Mouse (Mus musculus) heart, adult 2 months (tissue): ENCODE measurements around the gene Pfas. TPM values are rescaled to one million over a fixed set of nuclear protein-coding genes. Genes with fewer than 3 reads are reported as not detected.
A peak's percentile ranks its signal among the peaks of the same experiment; 100 is the strongest.

Source experiments
- DNase-seq, 2 experiments: peaks; one replicate each; pipeline ENCODE4 v3.0.0; 2021
- H3K27ac ChIP-seq: fragments of 200-600 bp; 2 replicates; pipeline ENCODE4 v1.8.1; 2022
- H3K27me3 ChIP-seq: fragments of 200-500 bp; 2 replicates; pipeline ENCODE4 v1.6.1; 2012; ENCODE audit warnings: mild to moderate bottlenecking, low read length, inconsistent platforms, mixed read lengths; ENCODE audit not compliant: control insufficient read depth, insufficient read depth
- H3K36me3 ChIP-seq: fragments of 200-500 bp; 2 replicates; pipeline ENCODE4 v1.6.1; 2012; ENCODE audit warnings: low read length, inconsistent platforms; ENCODE audit not compliant: control insufficient read depth, insufficient read depth
- H3K4me1 ChIP-seq: fragments of 200-500 bp; 2 replicates; pipeline ENCODE4 v1.6.1; 2011; ENCODE audit warnings: low read length; ENCODE audit not compliant: control insufficient read depth, insufficient read depth
- H3K4me3 ChIP-seq: fragments of 200-600 bp; 2 replicates; pipeline ENCODE4 v1.8.1; 2022
- H3K79me2 ChIP-seq: fragments of 200-500 bp; replicated peaks from 2 replicates; pipeline ENCODE4 v1.6.1; 2012; ENCODE audit warnings: mild to moderate bottlenecking, inconsistent platforms, low read length, moderate library complexity, mixed read lengths; ENCODE audit not compliant: control insufficient read depth, insufficient read depth
- H3K9ac ChIP-seq: fragments of 200-500 bp; 2 replicates; pipeline ENCODE4 v1.6.1; 2012; ENCODE audit warnings: low read depth, mild to moderate bottlenecking, control low read depth, inconsistent platforms, low read length, mixed read lengths
- CTCF ChIP-seq: fragments of 200-600 bp; IDR thresholded peaks from 2 replicates; pipeline ENCODE4 v1.8.1; 2022; ENCODE audit warnings: antibody characterized with exemption, mild to moderate bottlenecking, moderate library complexity
- EP300 ChIP-seq: fragments of 200-500 bp; IDR thresholded peaks from 2 replicates; pipeline ENCODE4 v1.6.1; 2011; ENCODE audit warnings: low read depth, low read length, control low read depth; ENCODE audit not compliant: insufficient read depth
- POLR2A ChIP-seq: fragments of 200-500 bp; IDR thresholded peaks from 2 replicates; pipeline ENCODE4 v1.6.1; 2011; ENCODE audit warnings: mild to moderate bottlenecking, low read depth, low read length, control low read depth; ENCODE audit not compliant: insufficient read depth
- WGBS: fragments of 180-500 bp; shearing (Covaris S2); methylation state at CpG from one replicate; pipeline ENCODE4 v1.1.7; 2018; 5-methylcytosine and 5-hydroxymethylcytosine counted together
- intact Hi-C: fragments of 180-260 bp; cut with DNase I; formaldehyde crosslinking; loops from one replicate; pipeline ENCODE4 v1.15.1; 2025
- long read RNA-seq: library from polyadenylated mRNA; stranded (forward); transcript quantifications from one replicate; pipeline ENCODE4 v2.0.0, GENCODE M21; 2021
- polyA plus RNA-seq: library from polyadenylated mRNA; depleted of rRNA; stranded (reverse); fragments of >200 nt; gene quantifications from 2 replicates; pipeline ENCODE4 v1.2.3, GENCODE M21; 2012; rRNA removed
- total RNA-seq, 2 experiments: library from RNA; stranded (reverse); gene quantifications; 2 replicates each; pipeline ENCODE4 v1.2.3; 2021

Pfas gene
- total RNA-seq (1 to 10 TPM; 5.9 to 6.4 TPM), polyA plus RNA-seq (8.5 and 11.5 TPM in 2 replicates)
- long read RNA-seq, partial matches to known transcripts, result 0 of 1 reads
- long read RNA-seq, other reads (novel, unspliced or antisense), result 1 of 1 reads

- Histone ChIP-seq H3K36me3 (no peaks in the 10 kb centered on the region), H3K27ac (peak within 1 kb of the TSS; percentile 44; the same call in 1 of the 2 replicates), H3K27me3 (no peaks in the 10 kb centered on the region), H3K4me1 (peaks cover 3% of the 10 kb centered on the region), H3K4me3 (peak within 1 kb of the TSS; percentile 54), H3K79me2 (no peaks in the 10 kb centered on the region), H3K9ac (peak within 1 kb of the TSS; percentile 64)
- intact Hi-C loops, result no loop called here
- TF ChIP-seq CTCF, result no peak; the same call in 1 of the 2 replicates
- TF ChIP-seq POLR2A, result no peak
- TF ChIP-seq EP300, result no peak
- 12% methylated on average over 38 of the region's 38 CpGs for WGBS
- peak; percentile 90 to 91 for DNase-seq
Observed at GRCm38 (mm10) chr11:69008182-69009121, at the start of gene Pfas. Gene Pfas (minus strand): TSS chr11:69008460.

- DNase-seq, result no peak
- TF ChIP-seq EP300 (no peak), POLR2A (no peak), CTCF (no peak)
- H3K27me3 ChIP-seq, result no peaks in the 10 kb centered on the region
- intact Hi-C loops, result no loop called here
- WGBS, result 62% methylated on average over 3 of the region's 3 CpGs
- H3K9ac ChIP-seq, result no peak overlapping the region
- no peak overlapping the region for H3K27ac ChIP-seq
- H3K79me2 ChIP-seq, result no peaks in the 10 kb centered on the region
- H3K4me3 ChIP-seq, result no peak overlapping the region
- H3K36me3 ChIP-seq, result no peaks in the 10 kb centered on the region
- no peaks in the 10 kb centered on the region for H3K4me1 ChIP-seq
Observed at GRCm38 (mm10) chr11:69053848-69054247, 45.6 kb upstream of the Pfas start.

DNA sequence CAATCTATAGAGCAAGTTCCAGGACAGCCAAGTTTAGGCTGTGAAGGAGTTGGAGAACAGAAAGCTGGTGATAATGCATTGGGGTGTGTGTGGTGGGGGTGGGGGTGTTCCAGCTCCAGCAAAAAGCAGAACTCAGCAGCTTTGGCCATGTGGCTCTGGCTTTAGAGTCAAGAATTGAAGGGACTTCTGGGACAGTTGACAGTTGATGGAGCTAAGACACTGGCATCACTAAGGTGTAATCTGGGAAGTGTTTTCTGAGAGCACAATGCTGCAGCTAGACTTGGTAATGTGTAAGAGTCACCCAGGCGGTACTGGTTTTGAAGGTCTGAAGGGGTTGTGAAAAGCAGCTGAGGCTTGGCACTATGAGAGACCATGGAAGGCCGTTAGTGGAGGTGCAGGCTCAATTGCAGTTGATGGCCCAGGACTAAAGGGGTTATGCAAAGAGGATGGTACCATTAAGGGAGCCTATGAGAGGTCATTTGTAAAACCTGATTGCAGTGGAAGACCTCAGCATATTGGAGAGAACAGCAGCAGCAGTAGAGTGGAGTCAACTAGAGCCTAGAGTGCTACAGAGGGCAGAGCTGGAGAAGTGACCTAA is 44.7 kb upstream of the Pfas start:
- Histone ChIP-seq H3K36me3 (no peaks in the 10 kb centered on the region), H3K4me3 (no peak overlapping the region), H3K4me1 (no peaks in the 10 kb centered on the region), H3K27ac (no peak overlapping the region), H3K27me3 (no peaks in the 10 kb centered on the region), H3K79me2 (no peaks in the 10 kb centered on the region), H3K9ac (no peak overlapping the region)
- TF ChIP-seq EP300 (no peak), CTCF (no peak), POLR2A (no peak)
- no peak for DNase-seq
- intact Hi-C loops, result no loop called here
- WGBS, result 97% methylated on average over 2 of the region's 2 CpGs

DNA sequence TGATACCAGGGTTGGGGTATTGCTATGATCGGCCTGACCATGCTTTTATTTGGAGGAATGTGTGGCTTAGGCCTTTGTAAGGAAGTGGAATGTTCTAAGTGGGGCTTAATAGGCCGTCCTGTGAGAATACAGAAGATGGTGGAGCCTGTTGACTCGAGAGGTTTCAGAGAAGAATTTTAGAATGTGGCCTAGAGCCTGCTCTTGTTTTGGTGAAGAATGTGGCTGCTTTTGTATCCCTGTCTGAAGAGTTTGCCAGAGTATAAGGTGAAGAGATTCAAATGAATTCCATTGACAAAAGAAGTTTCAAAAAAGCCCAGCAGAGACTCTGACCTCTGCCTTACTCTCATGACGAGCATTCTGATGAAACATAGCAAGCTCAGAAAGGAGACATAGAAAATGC is 43.5 kb upstream of the Pfas start:
- Histone ChIP-seq H3K36me3 (no peaks in the 10 kb centered on the region), H3K27ac (no peak overlapping the region), H3K27me3 (no peaks in the 10 kb centered on the region), H3K9ac (no peak overlapping the region), H3K4me3 (no peak overlapping the region), H3K79me2 (no peaks in the 10 kb centered on the region), H3K4me1 (no peaks in the 10 kb centered on the region)
- TF ChIP-seq EP300, result no peak
- no peak for TF ChIP-seq POLR2A
- no peak for TF ChIP-seq CTCF
- intact Hi-C loops, result no loop called here
- WGBS, result 91% methylated on average over 4 of the region's 4 CpGs
- no peak for DNase-seq

- Histone ChIP-seq H3K79me2 (no peaks in the 10 kb centered on the region), H3K4me3 (no peak overlapping the region)
- WGBS, result 93% methylated on average over 8 of the region's 8 CpGs
Observed at GRCm38 (mm10) chr11:69050748-69051147, 42.5 kb upstream of the Pfas start.

More at GRCm38 (mm10) chr11:69050748-69051147, 42.5 kb upstream of the Pfas start:
- TF ChIP-seq CTCF (no peak), EP300 (no peak), POLR2A (no peak)
- H3K27ac ChIP-seq, result no peak overlapping the region
- intact Hi-C loops, result no loop called here
- H3K27me3 ChIP-seq, result no peaks in the 10 kb centered on the region
- H3K36me3 ChIP-seq, result no peaks in the 10 kb centered on the region
- peaks cover 1% of the 10 kb centered on the region; the same call in 1 of the 2 replicates for H3K4me1 ChIP-seq
- no peak for DNase-seq
- H3K9ac ChIP-seq, result no peak overlapping the region
